Mouse (Mus musculus) hindlimb bud, embryonic 11.5 days (tissue): ENCODE data around the gene Tmc4.

Experiments
- DNase-seq: peaks from one replicate; pipeline ENCODE4 v3.0.0-alpha.2; 2012; ENCODE audit warnings: low read depth, low spot score; ENCODE audit errors: extremely low spot score

Gene Tmc4

GRCm38 (mm10) chr7:3692987-3693808 is 15.8 kb upstream of the Tmc4 start, which contains the start of gene Mboat7:
Gene Mboat7, minus strand, starts transcription at chr7:3693523.
- DNase-seq: peak; percentile 93

DNA sequence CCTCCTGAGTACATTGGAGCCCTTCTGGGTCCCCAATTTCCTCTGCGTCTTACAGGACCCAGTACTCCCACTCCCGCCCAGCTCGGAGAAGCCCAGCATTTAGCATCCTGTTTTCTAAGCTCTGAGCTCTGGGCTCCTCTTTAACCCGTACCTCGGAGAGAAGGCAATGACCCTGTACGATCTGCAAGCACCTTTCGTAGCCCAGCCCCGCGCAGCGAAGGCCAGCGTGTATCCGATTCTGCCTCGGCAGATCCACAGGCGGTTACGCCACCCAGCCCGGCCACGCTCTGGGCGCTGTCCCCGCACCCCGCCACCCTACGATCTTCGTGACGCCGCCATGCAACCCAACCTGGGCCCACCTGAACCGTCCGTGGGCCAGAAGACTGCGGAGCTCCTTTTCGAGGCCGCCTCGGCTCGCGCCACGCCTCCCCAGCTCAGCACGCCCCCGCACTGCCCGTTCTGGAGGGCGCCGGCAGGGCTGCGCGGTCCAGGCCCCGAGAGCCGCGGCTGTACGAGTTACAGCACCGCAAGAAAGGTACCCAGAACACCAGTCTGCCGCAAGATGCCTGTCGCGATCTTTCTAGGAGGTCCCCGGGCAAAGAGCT is 15.1 kb upstream of the Tmc4 start, which contains the start of gene Tsen34:
TSS of gene Tsen34 (plus strand) at position 482 of the 605 bp plus-strand sequence.
- no peak for DNase-seq

- DNase-seq: no peak
These were observed 14.6 kb upstream of the Tmc4 start for GRCm38 (mm10) chr7:3691919-3692318.

DNA sequence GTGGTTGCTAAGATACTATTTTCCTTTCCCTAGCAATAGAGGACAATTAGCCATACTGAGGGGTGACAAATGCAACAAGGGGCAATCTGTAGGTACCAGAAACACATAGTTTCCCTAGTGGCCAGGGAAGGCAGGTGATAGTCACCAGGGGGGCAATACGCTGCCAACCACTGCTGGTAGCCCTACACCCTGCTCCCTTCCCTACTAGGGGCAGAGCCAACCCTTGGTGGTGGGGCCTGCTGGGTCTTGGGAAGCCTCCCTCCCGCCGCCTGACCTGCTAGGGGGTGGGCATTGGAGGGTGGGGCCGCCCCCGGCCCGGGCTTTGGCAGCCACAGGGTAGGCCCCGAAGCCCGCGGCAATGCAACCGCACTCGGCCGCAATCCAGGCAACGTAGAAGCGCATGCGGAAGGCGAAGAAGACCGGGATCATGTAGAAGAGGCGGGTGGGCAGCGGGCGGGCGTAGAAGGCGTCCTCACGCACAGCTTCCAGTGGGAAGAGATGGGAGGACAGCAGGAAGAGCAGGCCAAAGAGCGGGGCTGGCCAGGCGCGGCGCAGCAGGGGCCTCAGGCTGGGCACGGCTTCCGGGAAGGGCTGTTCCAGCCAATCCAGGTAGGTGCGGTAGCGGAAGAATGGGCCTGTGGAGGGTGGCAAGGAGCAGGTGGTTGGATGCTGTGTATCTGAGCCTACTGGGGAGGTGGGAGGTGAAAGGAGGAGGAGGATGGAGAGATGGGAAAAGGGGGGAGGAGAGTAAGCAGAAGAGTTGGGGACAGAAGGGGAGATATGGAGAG is 8.2 kb upstream of the Tmc4 start:
- DNase-seq: no peak

- DNase-seq: no peak
These were observed 7.3 kb upstream of the Tmc4 start for GRCm38 (mm10) chr7:3684698-3685097.

DNA sequence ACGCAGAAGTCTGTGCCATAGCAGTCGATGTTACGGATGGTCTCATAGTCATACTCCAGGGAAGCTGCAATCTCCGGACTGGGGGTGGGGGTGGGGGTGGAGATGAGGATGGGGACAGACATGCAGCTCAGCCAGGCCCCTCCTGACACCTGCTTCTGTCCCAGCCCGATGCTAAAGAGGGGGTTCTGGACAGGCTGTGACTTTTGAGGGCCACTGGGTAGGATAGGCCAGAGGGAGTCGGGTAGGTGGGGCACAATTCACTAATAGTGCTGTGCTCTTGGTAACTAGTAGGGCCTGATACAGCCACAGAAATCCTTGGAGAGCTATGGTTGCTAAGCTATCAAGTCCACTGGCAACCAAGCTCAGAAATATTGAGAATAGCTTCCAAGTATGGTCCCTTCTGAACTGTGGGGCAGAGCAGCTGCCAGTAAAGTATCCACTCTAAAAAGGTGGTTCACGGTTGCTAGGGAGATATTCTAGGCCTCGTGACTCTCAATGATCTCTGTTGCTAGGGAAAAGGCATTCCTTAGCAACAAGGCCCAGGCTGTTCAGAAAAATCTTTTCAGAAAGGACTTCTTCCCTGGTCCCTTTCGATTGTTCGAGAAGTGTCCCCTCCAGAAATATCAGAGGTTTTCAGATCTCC is 6.7 kb upstream of the Tmc4 start:
- no peak for DNase-seq

GRCm38 (mm10) chr7:3676371-3676770 is 982 bp downstream of the Tmc4 start:
- no peak for DNase-seq

DNA sequence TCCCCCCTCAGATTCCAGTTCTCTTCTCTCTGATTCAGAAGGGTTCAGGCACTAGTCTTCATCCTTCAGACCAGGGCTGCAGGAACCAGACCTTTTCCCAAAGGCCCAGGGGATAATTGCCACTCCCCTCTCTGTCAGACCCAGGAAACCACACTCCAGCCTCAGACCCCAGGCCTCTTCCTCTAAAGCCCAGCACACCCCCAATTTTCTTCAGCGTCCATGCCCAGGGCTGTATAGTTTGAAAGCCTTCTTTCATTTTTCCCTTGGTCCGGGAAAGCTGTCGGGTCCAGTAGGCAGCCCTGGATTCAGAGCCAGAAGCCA is 2.2 kb downstream of the Tmc4 start:
- DNase-seq: no peak

GRCm38 (mm10) chr7:3674507-3675227 is 2.7 kb downstream of the Tmc4 start:
- DNase-seq: peak; percentile 66

GRCm38 (mm10) chr7:3666921-3667391 is 10.4 kb downstream of the Tmc4 start:
- no peak for DNase-seq

DNA sequence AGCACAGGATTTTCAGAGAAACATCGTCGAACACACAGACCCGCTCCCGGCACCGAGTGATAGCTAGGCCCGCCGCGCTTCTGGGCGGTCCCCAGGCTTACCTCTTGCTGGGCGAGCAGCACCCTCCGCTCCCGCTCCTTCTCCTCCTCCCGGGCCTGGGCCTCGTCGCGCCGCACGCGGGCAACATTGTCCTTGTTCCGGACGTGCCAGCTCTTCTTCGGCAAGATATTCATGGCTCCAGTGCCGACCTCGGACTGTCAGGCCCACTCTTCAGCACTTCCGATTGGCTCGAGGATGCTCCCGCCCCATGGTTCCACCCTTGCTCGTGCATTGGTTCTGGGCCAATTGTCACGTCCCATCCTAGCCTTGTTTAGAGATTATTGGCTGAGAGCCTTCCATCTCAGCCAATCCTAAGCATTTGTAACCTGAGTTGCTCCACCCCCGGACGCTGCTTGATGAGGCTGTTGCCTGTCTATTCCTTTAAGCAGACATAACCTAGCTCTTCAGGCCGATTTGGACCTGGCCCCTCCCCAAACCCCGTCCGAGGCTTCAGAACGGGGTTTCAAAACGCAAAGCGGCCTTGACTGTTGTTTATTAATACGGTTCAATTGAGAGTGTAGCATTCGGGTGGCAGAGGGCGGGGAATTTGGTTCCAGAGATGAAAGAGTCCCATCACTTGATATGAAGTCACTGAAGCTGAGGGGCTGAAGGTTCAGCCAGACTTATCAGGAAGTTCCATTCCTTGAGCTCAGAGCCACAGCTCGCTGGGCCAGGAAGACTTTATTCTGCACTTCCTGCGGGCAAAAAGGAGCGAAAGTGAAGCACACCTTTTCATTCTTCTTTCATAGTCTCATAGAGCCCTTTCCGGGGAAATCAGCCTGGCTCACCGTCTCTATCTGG is 11.9 kb downstream of the Tmc4 start, which contains the start of gene Leng1:
TSS of gene Leng1 (minus strand) at position 626 of the 900 bp plus-strand sequence.
- DNase-seq: peak; percentile 88

GRCm38 (mm10) chr7:3664524-3665214 is 12.7 kb downstream of the Tmc4 start:
- DNase-seq: no peak

DNA sequence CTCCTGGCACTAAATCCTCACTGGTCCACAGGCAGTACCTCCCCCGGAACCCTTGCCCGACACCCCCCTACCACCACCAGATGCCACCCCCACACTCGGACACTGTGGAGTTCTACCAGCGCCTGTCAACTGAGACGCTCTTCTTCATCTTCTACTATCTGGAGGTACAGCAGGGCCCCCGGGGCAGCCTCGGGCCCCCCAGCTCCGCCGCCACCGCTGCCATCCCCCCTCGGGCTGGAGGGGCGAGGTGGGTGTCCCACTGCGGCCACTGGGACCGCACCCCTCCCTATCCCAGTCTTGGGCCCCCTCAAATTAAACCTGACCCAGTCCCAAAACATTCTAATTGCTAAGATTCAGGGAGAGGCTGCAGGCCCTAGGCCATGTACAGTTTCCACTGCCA is 18.8 kb downstream of the Tmc4 start:
- no peak for DNase-seq

DNA sequence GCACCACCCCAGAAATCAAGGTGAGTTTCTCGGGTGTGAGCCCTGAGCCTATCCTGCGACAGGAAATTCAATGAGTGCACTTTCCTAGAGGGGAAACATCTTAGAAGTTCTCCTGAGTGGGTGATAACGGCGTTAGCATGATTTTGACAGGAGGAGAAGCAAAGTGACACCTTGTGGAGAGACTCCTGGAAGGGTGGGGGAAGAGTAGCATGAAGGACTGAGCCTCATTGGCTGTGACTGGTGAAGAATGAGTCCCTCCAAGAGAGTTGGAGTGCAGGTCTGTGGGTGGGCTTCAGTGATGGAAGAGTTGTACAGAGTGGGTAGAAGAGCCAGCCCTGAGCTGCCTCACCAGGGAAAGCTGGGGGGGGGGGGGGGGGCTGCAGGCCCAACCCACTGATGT is 20.4 kb downstream of the Tmc4 start:
- no peak for DNase-seq

- no peak for DNase-seq
These were observed 30.7 kb downstream of the Tmc4 start for GRCm38 (mm10) chr7:3646641-3647040.

GRCm38 (mm10) chr7:3646188-3646587 is 31.2 kb downstream of the Tmc4 start:
- DNase-seq: no peak

DNA sequence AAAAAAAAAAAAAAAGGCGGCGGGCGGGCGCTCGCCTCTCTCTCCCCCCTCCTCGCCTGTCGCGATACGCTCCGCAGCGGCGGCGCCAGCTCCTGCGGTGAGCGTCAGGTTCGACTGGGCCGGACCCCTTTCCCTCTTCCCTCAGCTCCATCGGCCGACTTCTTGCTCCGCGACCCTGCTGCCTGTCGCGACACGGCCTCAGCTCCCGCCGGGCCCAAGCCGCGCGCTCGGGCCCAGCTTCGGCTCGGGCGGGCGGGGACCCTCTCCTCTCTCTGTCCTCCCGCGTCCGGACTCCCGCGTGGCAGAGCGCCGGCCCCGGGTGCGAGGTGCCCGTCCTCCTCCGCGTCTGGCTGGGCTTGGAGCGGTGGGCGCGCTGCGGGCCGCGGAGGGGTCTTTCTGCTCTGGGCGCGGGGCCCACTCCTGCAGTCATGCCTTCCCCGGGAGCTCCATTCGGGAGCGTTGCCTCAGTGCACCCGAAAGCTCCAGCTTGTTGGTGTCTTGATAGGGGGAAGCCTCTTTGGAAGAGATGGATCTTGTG is 31.8 kb downstream of the Tmc4 start:
- no peak for DNase-seq

- peak; percentile 93 for DNase-seq
These were observed 32.5 kb downstream of the Tmc4 start, which contains the start of gene Cnot3 for GRCm38 (mm10) chr7:3644672-3645487. Gene Cnot3, plus strand, starts transcription at chr7:3645268.
